Mouse (Mus musculus): ENCODE results near the gene Krt10.

Gene Krt10

DNA sequence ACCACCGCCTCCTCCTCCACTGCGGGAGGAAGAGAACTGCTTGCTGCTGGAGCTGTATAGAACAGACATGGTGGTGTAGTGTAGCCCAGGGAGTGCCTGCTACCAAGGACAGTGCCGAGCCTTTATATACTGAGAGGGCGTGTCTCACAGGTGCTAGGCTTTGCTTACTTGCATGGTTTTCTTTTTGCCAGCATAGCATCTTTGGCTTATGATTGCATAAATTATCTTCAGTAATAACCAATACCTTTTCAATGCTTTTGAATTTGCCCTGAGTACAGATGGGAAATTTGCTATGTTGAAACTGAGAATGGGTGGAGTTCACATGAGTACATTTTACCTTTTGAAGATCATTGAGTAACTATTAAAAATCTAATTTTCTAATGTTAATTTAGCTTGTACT lies at the start of gene Krt10:
TSS of gene Krt10 (minus strand) at position 101 of the 400 bp plus-strand sequence.
- peak in 1 of 2 experiments; percentile 5 for DNase-seq

GRCm38 (mm10) chr11:99437972-99438371 lies 48.8 kb upstream of the Krt10 start, which contains the start of gene Krt20:
Krt20 (minus strand) TSS chr11:99438150.
- no peak for DNase-seq

GRCm38 (mm10) chr11:99436625-99437024 lies 47.5 kb upstream of the Krt10 start:
- no peak for DNase-seq

- DNase-seq = peak; percentile 48 to 76
Observed at GRCm38 (mm10) chr11:99430670-99431069, 41.5 kb upstream of the Krt10 start.

GRCm38 (mm10) chr11:99422159-99422558 lies 33.0 kb upstream of the Krt10 start, which contains the start of gene Krt12:
Krt12 (minus strand) TSS chr11:99422259.
- no peak for DNase-seq

- DNase-seq = no peak
Observed at GRCm38 (mm10) chr11:99420586-99420985, 31.4 kb upstream of the Krt10 start.

GRCm38 (mm10) chr11:99417819-99418218 lies 28.7 kb upstream of the Krt10 start:
- no peak for DNase-seq

GRCm38 (mm10) chr11:99416902-99417301 lies 27.7 kb upstream of the Krt10 start:
- no peak for DNase-seq

- DNase-seq = no peak
Observed at GRCm38 (mm10) chr11:99414463-99415147, 25.4 kb upstream of the Krt10 start.

DNA sequence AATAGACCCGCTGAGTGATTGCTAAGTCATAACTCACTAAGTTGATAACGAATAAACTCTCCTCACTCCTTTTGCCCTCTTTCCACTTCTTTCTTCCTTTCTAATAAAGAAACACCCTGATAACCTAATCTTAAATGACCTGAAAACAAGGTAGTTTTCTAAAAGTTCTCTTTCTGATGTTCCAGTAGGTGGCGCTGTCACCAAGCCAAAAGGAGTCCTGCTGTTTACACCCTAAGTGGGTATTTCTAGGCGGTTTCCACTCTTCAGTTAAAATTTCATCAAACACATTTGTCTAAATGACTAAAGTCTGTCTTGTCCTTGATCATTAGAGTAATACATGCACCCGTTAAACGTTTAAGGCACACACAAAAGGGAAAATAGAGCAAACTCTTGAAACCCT lies 24.1 kb upstream of the Krt10 start:
- peak; percentile 47 to 79 for DNase-seq

GRCm38 (mm10) chr11:99406186-99406585 lies 17.0 kb upstream of the Krt10 start:
- no peak for DNase-seq

DNA sequence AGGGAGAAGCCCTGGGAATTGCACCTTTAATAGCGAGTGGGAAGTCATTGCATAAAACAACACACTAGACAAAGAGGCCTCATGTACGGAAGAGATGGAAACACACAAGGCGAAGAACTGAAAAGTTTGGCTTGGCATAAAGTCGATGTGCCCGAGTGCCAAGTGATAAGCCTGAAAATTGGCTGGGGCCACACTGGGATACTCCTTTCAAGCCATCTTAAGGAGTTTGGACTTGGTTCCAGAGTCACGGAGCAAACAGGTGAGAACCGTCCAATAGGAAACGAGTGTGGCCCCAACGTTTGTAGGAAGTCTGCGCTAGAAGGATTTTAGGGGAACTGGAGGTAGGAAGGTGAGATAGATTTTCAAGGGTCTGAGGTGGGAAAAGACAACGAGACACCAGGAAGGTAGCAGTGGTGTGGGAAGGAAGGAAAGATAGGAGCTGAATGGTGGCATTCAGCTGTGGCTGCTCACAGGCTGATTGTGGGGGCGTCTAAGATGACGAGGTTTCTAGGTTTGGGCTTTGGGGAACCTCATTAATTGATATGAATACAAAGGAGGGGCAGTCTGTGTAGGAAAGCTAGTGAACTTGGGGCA lies 10.9 kb upstream of the Krt10 start:
- DNase-seq = no peak

DNA sequence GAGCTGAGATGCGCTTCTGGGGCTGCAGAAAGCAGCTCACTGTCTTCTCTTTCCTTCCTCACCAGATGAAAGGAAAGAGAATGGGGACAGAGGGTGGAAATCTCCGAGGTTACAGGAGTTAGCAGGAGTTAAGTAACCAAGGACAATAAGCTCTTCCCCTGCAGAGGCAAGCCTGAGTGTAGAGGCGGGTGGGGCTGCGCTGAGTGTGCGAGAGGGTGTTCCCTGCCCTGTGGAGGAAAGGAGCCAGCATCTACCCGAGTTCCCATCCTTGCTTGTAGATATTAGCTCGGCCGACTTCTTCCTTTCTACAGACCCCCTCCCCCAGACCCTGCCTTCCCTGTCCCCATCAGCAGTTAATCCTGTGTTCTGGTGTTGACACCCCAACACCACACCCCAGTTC lies 9.7 kb upstream of the Krt10 start:
- DNase-seq = no peak

- DNase-seq = no peak
Observed at GRCm38 (mm10) chr11:99398084-99398483, 8.9 kb upstream of the Krt10 start.

DNA sequence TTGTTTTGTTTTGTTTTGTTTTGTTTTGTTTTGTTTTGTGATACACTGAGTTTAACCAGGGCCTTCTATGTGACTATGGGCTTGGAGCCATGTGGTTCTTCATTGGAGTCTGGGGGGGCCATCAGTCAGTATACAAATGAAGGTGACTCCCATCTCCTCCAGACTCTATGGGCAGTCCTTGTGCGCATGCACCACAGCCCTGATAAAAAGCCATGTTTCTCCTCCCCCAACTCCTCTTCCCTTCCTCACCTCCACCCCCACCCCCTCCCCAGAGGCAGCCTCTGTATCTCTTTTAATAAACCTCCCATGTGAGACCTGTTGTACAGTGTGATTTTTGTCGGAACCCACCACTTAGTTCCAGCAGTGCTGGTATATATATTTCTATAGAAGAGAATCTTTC lies 7.5 kb upstream of the Krt10 start:
- DNase-seq = no peak

- no peak for DNase-seq
Observed at GRCm38 (mm10) chr11:99396034-99396433, 6.9 kb upstream of the Krt10 start.

DNA sequence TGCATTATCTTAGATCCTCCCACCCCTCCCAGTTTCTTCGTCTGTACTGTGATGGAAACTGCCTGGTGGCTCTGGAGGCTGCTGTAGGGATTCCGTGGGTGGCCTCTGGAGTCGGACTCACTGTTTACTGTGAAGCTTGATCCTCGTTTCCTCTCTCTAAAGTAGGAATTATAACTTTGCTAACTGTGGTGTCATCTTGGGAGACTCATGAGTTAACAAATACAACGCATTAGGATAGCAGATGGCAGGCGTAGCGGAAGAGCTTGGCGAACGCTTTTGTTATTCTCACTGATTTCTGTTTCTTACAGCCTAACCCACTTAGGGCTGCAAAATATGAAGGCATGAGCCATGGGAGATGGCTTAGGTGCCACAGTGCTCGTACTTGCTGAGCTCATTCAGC lies 3.3 kb upstream of the Krt10 start:
- DNase-seq = no peak

- DNase-seq = no peak
Observed at GRCm38 (mm10) chr11:99391375-99391774, 2.2 kb upstream of the Krt10 start.

GRCm38 (mm10) chr11:99390866-99391265 lies 1.7 kb upstream of the Krt10 start:
- DNase-seq = no peak

DNA sequence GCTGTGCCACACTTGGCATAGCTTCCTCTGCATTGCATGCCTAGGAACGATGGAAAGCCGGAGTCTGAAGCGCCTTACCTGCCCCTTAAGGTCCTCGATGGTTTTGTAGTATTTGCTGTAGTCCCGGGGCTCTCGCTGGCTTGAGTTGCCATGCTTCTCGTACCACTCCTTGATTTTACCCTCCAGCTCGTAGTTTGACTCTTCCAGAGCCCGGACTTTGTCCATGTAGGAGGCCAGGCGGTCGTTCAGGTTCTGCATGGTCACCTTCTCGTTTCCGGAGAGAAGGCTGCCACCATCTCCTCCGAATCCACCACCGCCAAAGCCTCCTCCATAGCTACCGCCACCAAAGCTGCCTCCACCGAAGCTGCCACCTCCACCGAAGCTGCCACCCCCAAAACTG lies 503 bp downstream of the Krt10 start:
- peak; percentile 27 to 63 for DNase-seq

DNA sequence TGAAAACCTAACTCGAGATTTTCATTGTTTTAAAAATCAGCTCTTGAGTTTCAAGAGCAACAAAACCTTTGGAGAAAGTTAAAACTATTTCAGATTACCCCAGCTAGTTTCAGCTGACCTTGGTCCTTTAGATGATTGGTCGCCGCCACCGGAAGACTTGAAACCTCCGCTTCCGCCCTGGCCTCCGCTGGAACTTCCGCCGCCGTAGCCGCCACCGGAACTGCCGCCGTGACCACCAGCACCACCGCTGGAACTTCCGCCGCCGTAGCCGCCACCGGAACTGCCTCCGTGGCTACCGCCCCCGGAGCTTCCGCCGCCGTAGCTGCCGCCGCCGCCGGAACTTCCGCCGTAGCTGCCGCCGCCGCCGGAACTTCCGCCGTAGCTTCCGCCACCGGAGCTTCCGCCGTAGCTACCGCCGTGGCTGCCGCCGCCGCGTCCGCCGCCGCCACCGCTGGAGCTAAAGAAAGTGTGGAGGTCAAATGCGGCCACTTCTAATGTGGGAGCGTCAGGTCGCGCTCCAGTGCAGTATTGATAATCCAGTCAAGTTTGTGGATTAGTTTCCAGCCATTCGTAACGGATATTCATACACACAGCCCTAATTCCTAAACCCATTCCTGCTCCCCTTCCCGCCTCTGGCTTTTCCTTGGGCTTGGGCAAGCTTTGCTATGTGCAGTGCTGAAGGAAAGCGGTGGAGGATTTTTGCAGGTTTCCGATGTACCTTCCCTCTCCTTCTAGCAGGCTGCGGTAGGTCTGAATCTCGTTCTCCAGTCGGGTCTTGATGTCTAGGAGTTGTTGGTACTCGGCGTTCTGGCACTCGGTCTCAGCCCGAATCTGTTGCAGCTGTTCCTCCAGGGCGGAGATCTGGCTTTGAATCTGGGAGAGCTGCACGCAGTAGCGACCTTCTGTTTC lies 3.1 kb downstream of the Krt10 start:
- DNase-seq = peak; percentile 95 to 96

DNA sequence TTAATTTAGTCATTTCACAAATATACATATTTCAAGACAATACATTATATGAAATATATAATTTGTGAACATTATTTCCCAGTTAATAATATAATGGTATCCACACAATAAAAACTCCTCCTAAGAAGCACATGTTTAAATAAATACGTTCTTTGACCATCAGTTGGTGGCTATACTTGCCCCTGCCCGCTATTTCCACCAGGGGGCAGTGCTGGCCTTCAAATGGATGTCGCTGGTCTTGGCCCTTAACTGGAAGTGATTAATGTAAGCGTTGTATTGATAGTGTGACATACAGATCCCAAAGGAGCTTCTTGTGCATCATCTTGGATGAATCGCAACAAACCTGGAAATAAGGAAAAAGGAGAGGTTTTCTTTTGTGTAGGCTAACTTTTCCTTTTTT lies 9.6 kb downstream of the Krt10 start:
- DNase-seq = peak; percentile 72 to 86

- DNase-seq = no peak
Observed at GRCm38 (mm10) chr11:99374803-99375202, 14.4 kb downstream of the Krt10 start, which contains the start of gene Krt28. Krt28 (minus strand) TSS chr11:99374903.
